Mouse (Mus musculus) embryo, embryonic 11 days (tissue): Measurements from ENCODE around the gene Vps11.
"Not testable (repeated sequence)": the region's sequence is repeated elsewhere in the genome, so short reads cannot be mapped to it uniquely, and the experiment has no call there.

ENCODE experiments used
- DNase-seq: peaks from one replicate; pipeline ENCODE4 v3.0.0-alpha.2; 2015

The Vps11 gene

GRCm38 (mm10) chr9:44311136-44312134, 50.0 kb downstream of the Vps11 start:
- peak; percentile 65 for DNase-seq

GRCm38 (mm10) chr9:44310750-44311135, 50.7 kb downstream of the Vps11 start:
- DNase-seq: no peak

- DNase-seq: no peak
These were observed 51.7 kb downstream of the Vps11 start for GRCm38 (mm10) chr9:44309756-44310155.

- DNase-seq: no peak
These were observed 54.2 kb downstream of the Vps11 start for GRCm38 (mm10) chr9:44307248-44307647.

- DNase-seq: no peak
These were observed 54.9 kb downstream of the Vps11 start for GRCm38 (mm10) chr9:44306532-44306931.

- peak; percentile 100 for DNase-seq
These were observed 55.9 kb downstream of the Vps11 start, which contains the start of gene Hinfp for GRCm38 (mm10) chr9:44305466-44306079. Gene Hinfp (minus strand): TSS chr9:44305671.

GRCm38 (mm10) chr9:44300001-44300400, 61.5 kb downstream of the Vps11 start:
- DNase-seq: not testable (repeated sequence)
